Mouse (Mus musculus): ENCODE data around the gene Gc.
A peak's percentile ranks its signal among the peaks of the same experiment; 100 is the strongest.

Gene Gc

DNA sequence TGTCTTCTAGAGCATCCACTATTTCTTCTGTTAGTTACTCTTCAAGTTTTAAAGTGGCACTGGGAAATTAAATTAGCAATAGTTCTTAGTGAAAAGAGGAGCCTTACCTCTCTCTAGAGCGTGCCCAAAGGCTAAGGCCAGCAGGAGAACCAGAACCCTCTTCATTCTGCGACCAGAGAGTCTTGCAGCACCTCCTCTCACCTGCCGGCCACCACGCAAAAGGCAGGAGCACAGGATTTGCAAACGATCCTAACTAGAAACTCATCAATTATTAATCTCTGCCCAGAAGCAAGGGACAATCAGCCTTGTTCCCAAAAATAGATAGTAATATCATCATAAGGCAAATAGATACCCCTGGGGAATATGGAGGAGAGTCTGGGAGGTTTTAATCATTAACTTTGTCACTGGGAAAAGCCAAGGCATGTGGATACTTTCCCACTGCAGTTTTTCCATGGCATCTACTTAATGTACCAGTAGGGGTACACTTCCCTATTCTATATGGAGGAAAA, at the start of gene Gc:
Gc (minus strand) TSS at position 345 of the 509 bp plus-strand sequence.
- no peak for DNase-seq (ENCODE audit: low spot score)

DNA sequence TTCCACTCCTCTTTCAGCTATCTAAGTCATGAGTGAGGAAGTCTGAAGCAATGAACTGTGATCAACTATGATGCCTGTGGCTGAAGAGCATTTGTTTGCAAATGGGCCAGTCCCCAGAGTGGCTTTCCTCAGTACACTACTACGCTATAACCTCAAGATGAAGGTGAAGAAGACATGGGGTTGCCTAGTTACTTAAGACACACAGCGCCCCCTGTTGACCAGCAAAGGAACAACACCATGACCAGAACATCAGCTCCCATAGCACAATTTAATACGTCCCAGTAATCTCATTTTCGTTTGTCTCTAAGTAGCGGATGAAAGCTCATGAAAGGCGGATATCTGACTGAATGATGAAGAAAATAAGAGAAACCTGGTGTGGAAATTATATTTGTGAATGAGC, 42.5 kb upstream of the Gc start:
- no peak for DNase-seq (ENCODE audit: low spot score)

DNA sequence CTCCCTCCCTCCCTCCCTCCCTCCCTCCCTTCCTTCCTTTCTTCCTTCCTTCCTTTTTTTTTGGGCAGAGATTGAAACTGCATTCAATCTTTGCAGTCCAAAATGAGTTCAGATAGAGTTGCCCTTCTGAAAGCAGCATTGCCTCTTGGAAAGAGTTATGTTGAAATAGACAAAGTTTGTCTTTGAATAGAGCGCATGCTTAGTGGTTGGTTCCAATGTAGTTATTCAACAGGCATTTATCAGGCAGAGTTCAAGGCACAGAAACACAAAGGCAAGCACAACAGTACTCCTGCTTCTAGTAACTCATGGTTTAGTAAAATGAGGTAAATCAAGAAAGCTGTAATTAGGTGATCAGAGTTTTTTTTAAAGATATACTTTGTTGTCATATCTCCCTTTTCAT, 34.9 kb upstream of the Gc start:
- no peak for DNase-seq (ENCODE audit: low spot score)

DNA sequence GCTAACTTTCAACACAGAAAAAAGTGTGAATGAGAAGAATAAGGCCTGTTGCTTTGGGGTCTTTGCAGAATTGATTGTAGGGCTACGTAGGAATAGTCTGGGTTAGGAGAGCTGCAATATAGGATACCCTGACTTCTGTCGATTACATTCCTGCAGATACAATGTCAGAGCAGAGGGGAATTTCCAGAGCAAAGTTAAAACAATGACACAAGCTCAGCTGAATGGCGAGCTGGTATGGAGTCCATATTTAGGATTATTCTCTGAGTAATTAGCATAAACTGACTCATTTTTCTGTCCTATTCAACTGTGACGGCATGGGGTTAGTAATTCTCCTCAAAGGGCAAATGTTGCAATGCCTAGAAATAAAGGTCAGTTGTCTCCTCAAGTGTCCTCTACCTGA, 12.8 kb upstream of the Gc start:
- DNase-seq (ENCODE audit: low spot score) = no peak

DNA sequence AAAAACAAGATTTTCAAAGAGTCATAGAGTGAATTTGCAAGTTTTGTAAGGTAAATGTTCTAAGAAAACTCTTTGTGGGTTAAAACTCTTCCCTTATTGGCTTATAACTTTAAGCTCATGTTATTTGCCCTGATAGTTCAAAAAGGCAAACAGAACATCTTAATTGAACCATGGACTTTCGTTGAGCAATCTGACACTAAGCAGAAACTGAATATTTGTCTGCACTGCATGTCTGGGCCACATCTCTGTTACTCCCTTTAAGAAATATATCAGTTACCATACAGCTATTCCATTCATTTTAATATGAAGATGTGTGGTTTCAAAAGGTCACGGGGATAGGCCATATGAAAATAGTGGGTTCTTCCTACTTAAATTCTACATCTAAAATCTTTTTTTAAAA, 10.2 kb upstream of the Gc start:
- DNase-seq (ENCODE audit: low spot score) = no peak

DNA sequence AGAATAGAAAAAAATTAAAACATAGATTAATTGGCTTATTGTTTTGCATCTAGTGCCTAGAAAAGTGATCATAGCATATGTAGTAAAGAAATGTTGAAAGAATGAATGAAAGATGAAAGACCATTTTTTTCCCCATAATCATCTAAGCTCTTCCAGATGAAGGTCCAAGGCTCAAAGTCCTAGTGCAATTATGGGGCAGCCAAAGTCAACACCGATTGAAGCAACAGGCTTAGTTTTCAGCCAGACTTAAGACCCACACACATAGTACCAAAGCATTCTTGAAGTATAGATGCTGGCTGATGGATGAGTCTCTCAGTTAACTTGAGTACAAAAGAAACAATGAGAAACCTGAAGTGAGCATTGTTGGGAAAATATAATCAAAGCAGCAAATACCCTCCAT, 9.3 kb upstream of the Gc start:
- no peak for DNase-seq (ENCODE audit: low spot score)

DNA sequence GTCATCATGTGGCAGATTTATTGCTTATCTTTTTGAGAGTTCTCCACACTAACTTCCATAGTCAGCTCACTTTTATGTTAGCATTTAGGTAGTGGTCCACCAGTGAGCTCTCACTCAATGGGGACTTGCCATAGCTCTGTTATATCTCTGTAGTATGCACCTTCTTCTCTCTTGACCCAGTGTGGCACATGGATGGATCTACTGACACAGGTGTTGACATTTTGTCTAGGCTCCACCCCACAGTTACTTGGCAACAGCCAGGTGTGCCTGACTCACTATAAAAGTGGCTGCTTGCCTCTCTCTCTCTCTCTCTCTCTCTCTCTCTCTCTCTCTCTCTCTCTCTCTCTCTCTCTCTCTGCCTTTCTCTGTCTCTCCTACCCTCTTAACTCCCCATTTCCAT, 8.6 kb upstream of the Gc start:
- no peak for DNase-seq (ENCODE audit: low spot score)

DNA sequence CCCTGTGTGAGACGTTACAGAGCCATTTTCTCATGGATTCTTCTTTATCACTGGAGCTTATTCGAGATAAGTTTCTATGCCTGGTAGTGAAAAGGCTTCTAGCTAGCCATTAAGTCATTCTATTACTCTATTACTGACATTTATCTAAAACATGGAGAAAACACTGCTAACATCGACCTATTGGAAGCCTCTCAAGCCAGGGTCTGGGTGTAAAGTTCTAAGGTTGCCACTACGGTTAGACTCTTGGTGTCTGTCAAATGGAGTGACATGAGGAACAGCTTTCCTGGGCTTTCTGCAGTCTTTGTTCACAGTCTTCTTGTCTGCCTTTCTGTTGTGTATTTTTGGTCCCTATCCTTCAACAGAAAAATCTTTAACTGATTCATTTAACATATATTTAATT, 4.1 kb upstream of the Gc start:
- DNase-seq (ENCODE audit: low spot score) = no peak

DNA sequence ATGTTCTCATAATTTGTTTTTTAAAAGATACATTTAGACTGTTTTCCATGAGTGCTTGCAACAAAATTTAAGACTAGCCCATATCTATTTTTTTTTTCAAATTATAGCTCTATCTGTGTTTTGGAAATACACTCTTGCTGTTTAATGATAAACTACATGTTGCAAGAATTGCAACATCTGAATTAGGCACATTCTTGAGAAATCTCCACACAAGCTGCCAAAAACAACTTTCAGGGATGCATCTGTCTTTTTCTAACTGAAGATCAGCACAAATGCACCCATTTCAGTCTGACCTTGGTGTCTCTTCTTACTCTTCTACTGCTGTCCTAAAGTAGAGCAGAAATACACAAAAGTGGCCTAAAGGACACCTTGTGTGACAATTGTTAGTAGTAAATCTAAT, 1.9 kb upstream of the Gc start:
- no peak for DNase-seq (ENCODE audit: low spot score)

DNA sequence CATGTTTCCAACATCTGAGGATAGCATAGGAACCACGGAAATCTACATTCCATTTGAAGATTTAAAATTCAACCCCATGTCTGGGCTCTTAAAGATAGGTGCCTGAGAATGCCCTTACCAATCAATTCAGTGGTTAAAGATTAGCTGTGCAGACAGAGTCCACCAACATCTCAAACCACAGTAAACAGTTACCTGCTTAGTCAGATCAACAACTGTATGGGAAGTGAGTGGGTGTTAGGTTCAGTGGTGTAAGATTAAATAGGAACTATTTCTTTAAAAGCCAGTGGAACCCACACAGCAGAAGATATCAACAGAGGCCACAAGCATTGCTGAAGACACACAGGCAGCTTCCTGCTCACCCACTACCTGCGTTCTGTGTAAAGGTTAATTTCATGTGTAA, 1.3 kb upstream of the Gc start:
- no peak for DNase-seq (ENCODE audit: low spot score)

DNA sequence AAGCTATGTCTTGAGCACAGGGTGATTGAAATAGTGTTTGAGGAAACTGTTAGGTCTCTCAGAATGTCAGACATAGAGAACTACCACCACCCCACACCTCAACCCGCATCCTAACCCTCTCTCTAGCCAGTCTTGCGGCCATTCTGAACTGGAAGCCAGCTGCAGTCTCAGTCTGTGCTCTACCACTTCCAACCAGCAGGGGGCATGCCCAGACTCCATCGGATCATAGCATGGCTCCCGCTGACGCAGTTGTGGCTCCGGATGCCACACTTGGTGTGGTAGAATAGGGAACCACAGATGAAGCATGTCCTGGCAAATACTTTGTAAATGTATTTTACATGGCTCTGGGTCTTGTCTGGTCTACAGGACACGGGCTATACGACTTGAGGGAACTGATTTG, 2.2 kb downstream of the Gc start:
- no peak for DNase-seq (ENCODE audit: low spot score)

DNA sequence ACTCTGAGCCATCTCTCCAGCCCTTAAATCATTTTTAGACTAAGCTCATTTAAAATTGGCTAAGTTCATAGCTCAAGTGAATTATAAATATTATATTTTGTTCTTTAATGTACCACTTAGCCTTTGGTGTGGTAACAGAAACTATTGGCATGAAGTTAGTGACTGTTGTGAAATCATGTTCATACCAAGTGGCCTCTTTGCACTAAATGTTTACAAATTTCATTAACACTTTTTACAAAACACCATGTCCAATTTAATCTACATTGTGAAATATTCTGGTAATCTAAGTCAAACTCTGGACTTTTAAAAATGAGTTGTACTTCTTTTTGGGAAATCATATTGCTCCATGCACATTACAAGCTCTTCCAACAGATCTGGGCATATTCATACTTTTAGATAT, 6.9 kb downstream of the Gc start:
- no peak for DNase-seq (ENCODE audit: low spot score)

DNA sequence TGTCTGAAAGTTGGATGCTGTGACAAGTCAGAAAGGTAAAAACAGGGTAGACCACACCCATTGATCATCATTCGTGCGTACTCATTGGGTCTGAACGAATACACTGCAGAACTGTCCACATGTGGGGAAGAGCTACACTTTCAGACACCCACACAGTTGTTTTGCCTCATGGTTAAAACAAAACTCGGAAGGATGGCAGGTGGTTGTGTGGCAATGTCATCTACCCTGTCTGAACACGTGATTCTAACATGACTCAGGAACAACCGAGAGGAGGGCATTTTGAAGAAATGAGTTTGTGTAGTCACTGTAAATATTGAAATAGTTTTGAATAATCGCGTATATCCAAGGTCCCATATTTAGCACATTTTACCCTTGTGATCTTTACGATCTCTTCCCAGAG, 8.4 kb downstream of the Gc start:
- no peak for DNase-seq (ENCODE audit: low spot score)

DNA sequence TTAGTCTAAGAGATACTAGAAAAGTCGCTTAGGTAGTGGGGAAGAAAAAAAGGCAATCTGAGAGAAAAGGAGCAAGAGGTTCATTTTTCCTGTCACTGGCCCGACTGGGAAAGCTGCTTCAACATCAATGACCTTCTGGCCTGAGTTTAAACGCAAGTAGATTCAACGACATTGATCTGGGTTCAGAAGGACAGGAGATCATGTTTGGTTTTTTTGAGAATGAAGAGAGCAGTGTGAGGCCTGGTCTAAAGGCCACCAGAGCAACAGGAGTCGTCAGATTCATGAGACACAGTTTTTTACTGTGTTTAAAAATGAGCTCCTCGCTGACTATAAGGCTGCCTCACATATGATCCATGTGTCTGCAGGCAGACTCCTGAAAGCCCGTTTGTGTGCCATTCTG, 9.7 kb downstream of the Gc start:
- no peak for DNase-seq (ENCODE audit: low spot score)

DNA sequence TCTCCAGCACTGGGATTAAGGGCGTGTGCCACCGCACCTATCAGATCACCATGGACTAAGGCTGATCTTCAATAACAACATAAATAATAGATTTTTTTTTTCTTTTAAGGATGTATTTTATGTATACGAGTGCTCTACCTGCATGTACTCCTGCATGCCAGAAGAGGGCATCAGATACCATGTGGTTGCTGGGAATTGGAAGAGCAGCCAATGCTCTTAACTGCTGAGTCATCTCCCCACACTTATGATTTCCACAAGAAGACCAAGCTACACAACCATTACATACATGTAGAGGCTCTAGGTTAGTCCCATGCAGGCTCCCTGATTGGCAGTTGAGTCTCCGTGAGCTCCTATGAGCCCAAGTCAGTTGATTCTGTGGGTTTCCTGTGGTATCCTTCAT, 13.3 kb downstream of the Gc start:
- no peak for DNase-seq (ENCODE audit: low spot score)

DNA sequence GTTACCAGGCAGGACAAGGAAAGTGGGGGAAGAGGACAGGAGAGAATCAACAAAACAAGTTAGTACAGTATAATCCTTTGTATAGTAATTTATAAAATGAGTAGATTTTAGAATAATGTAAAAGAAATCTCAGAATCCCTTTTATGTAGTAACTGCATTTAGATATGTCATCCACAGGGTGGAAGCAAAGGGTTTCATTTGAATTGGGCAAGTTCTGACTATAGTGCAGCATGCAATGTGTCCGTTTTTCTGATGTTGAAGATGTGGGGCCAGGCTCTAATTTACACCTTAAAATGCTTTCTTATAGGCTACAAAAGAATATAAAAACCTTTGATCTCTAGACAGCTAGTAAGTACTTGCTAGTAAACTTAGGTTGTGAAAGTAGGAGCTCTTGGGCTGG, 46.2 kb downstream of the Gc start:
- no peak for DNase-seq (ENCODE audit: low spot score)

DNA sequence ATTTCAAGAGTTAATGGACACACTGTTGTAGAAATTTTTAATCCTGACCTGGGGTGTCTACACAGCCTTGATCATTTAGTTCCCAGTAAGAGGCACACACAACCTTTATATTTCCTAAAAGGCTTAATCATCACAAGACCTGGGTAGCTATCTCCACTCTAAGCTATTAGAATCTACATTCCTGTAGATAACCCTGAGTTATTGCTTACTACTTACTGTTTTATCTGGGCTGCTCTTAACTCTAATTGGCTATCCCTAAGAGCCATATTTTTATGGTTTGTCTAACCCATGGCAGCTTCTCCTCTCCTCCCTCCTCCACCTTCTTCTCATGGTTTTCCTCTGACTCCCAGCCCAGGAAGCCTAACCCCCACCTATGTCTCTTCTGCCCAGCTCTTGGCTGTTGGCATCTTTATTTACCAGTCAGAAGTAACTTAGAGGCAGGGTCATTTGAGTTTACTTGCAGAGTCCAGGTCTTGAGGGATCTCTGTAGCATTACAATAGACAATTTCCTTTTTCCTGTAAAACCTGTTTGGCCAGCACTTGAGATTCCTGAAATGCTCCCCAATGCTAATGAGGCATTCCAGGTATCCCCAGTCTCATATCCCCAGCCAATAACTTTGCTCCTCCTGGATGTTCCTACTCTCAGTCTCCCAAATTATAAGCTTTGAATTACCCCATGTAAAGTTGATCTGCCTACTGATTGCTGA, 50.2 kb downstream of the Gc start:
- no peak for DNase-seq (ENCODE audit: low spot score)

DNA sequence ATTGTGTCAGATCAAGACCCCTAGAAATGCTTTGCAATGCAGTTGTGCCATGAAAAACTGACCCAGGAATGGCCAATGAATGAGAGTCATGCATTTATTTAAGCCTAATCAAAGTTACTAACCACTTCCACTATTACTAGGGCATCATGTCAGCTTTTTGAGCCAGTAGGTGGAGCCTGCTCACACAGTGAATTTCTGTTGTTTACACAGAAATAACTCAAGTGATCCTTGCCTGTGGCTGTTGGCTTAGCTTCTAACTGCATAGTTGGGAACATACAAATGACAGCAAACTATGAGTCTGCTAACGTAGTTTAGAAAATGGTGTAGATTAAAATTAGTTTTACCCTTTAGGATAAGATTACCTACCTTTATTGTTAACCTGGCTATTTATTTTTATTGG, 52.6 kb downstream of the Gc start:
- no peak for DNase-seq (ENCODE audit: low spot score)

DNA sequence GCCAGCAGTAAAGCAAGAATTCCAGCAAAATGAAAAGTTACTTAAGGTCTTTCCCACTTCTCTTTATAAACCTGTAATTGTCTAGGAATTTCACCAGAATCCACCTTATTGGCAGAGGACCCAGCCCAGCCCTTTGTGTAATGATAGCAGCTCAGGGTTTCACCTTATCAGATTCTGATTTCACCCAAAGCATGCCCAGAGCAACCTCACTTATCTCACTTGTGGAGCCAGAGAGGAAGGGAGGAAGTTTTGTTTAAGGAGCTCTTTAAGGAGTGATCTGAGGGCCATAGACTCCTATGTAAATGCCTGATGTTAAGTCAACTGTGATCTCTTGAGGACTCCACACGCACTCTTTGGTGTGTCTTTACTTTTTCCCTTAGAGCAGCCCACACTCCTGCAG, 67.3 kb downstream of the Gc start:
- no peak for DNase-seq (ENCODE audit: low spot score)

DNA sequence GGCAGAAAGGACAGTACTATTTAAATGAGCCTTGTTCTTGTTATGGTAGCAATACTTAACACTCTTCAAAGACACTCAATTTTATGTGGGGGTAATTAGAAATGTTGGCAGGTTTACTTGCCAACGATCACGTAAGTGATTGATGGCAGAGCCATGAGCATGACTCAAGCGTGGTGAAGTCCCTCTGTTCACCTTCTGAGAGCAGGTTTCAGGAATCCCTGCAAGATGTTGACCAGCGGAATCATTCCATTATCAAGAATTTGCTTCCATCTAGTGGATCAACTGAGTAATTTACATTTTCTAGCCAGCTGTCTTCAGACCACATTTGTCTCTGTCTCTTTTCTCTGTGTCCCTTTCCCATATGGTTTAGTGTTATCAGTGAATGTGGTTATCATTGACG, 73.5 kb downstream of the Gc start:
- peak; percentile 16 for DNase-seq (ENCODE audit: low spot score)

DNA sequence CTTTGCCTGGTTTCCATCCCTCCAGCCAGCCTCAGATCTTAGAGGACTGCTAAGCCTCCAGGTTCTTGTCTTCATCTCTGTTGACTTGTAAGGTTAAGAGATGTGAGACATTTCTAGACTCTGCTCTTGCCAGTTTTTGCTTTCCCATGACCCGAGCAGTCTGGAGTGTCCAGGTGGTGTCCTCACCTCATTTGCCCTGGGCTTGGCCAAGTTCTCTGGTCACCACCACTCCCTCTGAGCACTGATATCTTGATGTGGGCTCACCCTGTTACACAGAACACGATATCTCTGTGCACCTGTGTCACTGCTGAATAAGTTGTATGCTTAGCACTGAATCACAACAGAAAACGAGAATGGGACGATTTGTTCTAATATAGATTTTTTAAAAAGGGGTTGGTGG, 76.4 kb downstream of the Gc start:
- DNase-seq (ENCODE audit: low spot score) = no peak

DNA sequence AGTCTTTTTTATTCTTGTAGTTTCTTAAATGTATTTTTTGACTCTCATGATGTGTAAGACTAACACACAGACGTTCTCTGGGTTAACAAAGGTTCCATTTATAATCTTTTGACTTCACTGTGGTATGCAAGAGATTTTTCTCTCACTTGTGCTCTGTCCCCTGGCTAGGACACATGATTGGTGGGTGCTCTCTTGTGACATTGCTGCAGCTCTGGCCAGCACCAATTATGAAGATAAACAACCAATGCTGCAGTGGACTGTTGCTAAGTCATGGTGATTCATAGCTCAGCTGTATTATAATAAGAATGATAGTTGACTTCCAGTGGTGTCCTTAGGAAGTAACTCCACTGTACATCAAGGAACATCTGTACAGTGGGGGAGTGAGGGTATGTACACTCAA, 87.6 kb downstream of the Gc start:
- DNase-seq (ENCODE audit: low spot score) = no peak

DNA sequence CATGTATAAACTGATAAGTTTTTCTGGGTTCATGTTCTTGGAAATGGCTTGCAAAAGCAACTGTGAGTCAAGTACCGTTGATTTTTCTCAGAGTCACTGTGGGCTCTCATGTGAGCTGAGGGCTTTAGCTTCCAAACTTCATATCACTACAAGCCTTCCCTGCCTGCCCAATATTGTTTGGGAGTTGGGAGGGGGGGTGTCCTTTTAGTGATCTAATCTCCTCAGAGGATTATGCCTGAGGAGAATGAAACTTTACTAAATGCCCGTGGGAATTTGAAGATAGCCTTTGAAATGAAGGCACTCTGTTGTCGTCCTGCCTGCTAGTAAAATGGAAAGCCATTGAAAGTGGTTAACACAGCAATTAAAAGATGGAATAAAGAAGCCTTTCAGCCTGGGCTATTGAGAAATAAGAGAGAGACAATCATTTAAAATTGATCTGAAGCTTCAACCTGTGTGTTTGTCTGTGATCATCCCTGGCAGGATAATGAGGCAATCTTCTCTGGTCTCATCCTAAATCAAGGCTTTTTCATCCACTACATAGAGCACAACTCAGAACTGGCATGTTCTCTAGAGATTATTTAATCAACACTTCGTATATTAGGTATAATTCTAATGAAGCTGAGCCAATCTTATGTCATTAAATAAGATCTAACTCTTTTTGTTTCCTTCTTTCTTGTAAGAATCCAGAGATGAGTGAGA, 89.5 kb downstream of the Gc start:
- no peak for DNase-seq (ENCODE audit: low spot score)
